Mouse (Mus musculus) kidney, postnatal 4 days (tissue): ENCODE data around the gene Irf9.

Experiments used
- DNase-seq, 2 experiments: peaks; one replicate each; pipeline ENCODE4 v3.0.0; 2021; ENCODE audit warnings: mixed read lengths in 2 of 2

Gene Irf9

DNA sequence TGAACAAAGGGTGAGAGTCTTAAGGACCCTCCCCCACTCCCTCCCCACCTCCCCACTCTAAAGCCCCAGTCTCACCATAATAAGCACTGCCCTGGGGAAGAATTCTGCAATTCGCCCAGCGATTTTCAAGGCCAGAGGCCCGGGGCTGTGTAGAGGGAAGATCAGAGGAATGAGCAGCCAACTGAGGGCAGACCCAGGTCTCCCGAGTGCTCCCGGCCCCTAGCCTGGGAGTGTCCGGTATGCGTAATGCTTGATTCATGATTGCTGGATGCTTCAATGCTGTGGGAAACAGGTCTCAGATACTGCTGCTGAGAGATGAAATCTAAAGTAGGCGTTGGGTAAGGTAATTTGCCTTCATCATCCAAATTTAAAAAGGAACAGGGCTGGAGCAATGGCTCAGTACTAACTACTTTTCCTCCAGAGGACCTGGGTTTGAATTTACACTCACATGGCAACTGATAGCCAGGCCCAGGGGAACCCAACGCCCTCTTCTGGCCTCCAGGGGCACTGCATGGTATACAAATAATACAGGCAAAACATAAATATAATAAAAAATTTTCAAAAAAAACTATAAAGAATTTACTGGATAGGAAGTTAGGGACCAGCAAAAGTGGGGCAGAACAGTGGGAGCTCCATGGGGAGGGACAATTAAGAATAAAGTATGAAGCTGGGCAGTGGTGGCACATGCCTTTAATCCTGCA lies 21.2 kb upstream of the Irf9 start:
- no peak for DNase-seq

DNA sequence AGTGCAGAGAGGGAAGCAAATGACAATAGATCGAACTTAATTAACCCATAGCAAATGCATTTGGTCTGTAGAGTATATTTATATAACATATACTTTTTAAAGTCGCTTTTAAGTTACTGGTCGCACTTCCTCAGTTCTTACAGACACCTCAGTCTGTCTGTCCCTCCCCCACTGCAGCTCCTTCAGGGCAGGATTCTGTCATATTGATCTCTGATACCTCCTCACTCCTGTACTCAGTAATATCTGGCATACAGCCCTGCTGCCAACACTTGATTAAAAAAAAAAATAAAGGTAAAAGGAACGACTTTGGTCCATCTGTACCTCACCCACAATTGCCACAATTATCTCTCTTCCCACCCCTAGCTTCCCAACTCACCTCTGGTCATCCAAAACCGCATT lies 19.1 kb upstream of the Irf9 start:
- no peak for DNase-seq

GRCm38 (mm10) chr14:55584702-55585565 lies 18.4 kb upstream of the Irf9 start, which contains the start of gene Emc9:
Emc9 (minus strand) TSS chr14:55585302.
- peak; percentile 72 to 81 for DNase-seq

GRCm38 (mm10) chr14:55585566-55585960 lies 17.8 kb upstream of the Irf9 start:
- no peak for DNase-seq

DNA sequence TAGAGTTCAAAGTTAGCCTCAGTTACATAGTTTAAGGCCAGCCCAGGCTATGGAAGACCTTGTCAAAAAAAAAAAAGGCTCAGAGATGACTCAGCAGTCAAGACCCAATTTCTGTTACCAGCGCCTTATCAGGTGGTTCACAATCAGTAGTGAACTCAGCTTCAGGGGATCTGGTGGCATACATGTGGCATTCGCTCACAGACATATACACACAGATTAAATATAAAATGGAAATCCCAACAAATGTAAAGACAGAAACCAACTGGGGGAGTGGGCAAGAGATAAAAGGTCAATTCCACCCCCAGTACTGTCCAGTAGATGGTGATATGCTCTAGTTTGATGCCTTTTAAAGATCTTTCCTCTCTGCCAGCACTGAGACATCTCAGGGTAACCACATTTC lies 17.2 kb upstream of the Irf9 start:
- no peak for DNase-seq

- no peak for DNase-seq
These were observed 14.1 kb upstream of the Irf9 start for GRCm38 (mm10) chr14:55589271-55589670.

DNA sequence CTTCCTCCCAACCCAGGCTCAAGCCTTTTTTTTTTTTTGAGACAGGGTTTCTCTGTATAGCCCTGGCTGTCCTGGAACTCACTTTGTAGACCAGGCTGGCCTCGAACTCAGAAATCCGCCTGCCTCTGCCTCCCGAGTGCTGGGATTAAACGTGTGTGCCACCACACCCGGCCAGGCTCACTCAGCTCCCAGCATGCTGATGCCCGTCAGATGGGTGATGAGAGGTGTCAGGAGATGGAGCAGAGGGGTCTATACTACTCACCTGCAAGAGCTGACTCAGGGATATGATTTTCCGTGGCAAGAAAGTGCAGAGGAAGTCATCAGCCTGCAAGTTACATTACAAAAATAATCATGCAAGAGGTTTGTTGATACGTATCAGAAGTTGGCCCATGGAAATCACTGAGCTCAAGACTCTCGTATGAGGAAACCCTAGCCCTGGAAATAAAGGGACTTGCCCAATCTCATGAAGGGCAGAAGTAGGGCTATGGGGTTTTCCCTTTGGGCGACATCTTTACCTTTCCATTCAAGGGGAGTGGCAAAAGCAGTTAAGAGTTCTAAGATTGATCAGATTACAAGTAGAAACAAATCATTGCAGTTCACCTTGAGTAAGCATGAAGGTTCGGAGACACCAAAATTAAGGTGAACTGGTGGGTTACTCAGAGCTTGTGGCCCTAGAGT lies 13.5 kb upstream of the Irf9 start:
- DNase-seq, result no peak

- DNase-seq, result peak; percentile 92 to 95
These were observed 12.5 kb upstream of the Irf9 start, which contains the start of gene Psme2 for GRCm38 (mm10) chr14:55590748-55591330. Psme2 (minus strand) TSS chr14:55591113.

DNA sequence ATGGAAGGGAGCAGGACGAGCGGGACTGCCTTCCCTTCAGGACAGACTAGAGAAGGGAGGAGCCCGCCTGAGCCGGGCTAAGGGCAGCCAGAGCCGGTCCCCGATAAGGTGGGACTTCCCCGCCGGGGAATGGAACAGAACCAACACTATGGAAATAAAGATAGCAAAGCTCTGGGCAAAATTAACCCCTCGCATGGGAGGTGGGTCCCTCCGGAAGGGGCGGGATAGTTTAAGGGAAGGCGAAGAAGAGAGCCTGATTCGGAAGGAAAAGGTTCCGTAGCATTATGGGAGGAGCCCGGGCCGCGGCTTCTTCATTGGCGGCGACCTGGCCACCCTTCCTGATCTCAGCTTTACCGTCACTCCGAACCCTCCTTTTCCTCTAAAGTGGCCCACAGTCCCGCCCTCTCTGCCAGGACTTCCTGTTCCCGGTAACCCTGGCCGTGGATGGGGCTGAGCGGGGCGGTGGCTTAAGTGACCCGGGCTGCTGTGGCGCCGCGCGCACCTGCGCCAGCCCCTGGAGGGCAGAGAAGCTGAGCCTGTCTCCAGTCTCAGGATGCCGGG lies 12.0 kb upstream of the Irf9 start, which contains the start of gene Rnf31:
Gene Rnf31, plus strand, starts transcription at position 378 of the 561 bp plus-strand sequence.
- DNase-seq, result peak; percentile 94 to 97

GRCm38 (mm10) chr14:55592226-55592625 lies 11.1 kb upstream of the Irf9 start:
- DNase-seq, result peak; percentile 30 to 46

GRCm38 (mm10) chr14:55596036-55596690 lies 7.2 kb upstream of the Irf9 start:
- DNase-seq, result peak in 1 of 2 experiments; percentile 48

GRCm38 (mm10) chr14:55598521-55599390 lies 4.6 kb upstream of the Irf9 start:
- no peak for DNase-seq

- peak; percentile 94 to 95 for DNase-seq
These were observed 534 bp downstream of the Irf9 start for GRCm38 (mm10) chr14:55603633-55604576.

- no peak for DNase-seq
These were observed 1.5 kb downstream of the Irf9 start for GRCm38 (mm10) chr14:55604823-55605222.

DNA sequence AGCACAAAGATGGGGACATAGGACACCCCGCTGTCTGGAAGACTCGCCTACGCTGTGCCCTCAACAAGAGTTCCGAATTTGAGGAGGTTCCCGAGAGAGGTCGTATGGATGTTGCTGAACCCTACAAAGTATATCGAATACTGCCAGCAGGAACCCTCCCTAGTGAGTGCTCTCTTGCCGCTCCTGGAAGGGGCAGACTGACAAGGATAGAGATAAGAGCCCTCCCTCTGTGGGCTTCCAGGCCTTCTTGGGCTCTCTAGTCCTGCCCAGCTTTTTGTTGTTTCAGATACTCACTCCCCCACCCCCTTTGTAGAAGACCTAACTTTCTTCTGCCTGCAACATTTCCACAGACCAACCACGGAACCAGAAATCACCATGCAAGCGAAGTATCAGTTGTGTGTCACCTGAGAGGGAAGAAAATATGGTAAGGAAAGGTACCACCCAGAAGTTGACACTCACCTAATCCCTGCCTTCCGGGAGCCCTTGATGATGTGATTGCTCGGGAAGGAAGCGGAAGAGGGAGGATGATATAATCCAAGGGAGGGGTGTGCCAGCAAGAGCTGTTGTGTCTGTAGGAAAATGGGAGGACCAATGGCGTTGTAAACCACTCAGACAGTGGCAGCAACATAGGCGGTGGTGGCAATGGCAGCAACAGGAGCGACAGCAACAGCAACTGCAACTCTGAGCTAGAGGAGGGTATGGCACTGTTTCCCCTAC lies 2.5 kb downstream of the Irf9 start:
- DNase-seq, result no peak

GRCm38 (mm10) chr14:55608339-55608738 lies 5.0 kb downstream of the Irf9 start:
- DNase-seq, result no peak

GRCm38 (mm10) chr14:55613346-55613745 lies 10.0 kb downstream of the Irf9 start:
- DNase-seq, result no peak

DNA sequence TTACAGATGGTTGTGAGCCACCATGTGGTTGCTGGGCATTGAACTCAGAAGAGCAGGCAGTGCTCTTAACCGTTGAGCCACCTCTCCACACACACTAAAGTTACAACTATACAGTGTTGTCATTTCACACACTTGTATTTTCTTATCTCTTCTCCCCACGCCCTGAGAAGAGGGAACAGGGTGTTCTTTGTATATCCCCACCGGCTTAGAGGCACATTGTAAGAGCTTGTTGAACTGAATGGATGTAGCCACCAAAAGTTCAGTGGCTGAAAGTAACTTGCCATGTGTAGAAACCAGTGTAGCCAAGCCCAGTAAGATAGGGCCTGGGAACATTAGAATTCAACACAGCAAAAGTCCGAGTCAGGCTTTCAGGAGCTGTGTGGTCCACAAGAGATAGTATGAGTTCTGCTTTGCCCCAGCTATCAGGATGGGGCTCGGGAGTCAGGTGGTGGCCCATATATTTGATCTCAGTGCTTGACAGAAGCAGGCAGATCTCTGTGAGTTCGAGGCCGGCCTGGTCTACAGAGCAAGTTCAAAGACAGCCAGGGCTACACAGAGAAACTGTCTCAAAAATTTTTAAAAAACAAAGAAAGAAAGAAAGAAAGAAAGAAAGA lies 11.3 kb downstream of the Irf9 start:
- no peak for DNase-seq

- no peak for DNase-seq
These were observed 12.5 kb downstream of the Irf9 start for GRCm38 (mm10) chr14:55615876-55616275.
